Mouse (Mus musculus) embryo, embryonic 11.5 days (tissue): ENCODE results near the gene Taf7l.
A peak's percentile ranks its signal among the peaks of the same experiment; 100 is the strongest.

Source experiments
- DNase-seq: peaks from one replicate; pipeline ENCODE4 v3.0.0-alpha.2; 2012; ENCODE audit warnings: low read depth, low spot score

Taf7l gene

GRCm38 (mm10) chrX:134476290-134476689 is at the start of gene Taf7l:
TSS of gene Taf7l (minus strand) at chrX:134476490.
- DNase-seq = no peak

GRCm38 (mm10) chrX:134525260-134525659 is 49.0 kb upstream of the Taf7l start:
- DNase-seq = no peak

- DNase-seq = no peak
Measured at GRCm38 (mm10) chrX:134523772-134524171, 47.5 kb upstream of the Taf7l start.

GRCm38 (mm10) chrX:134509473-134509872 is 33.2 kb upstream of the Taf7l start:
- DNase-seq = no peak

- no peak for DNase-seq
Measured at GRCm38 (mm10) chrX:134507977-134508376, 31.7 kb upstream of the Taf7l start.

- DNase-seq = no peak
Measured at GRCm38 (mm10) chrX:134500651-134501050, 24.4 kb upstream of the Taf7l start.

- DNase-seq = no peak
Measured at GRCm38 (mm10) chrX:134481720-134482119, 5.4 kb upstream of the Taf7l start.

GRCm38 (mm10) chrX:134474988-134475710 is 1.1 kb downstream of the Taf7l start:
- peak; percentile 4 for DNase-seq

- DNase-seq = no peak
Measured at GRCm38 (mm10) chrX:134427307-134427706, 49.0 kb downstream of the Taf7l start.

- no peak for DNase-seq
Measured at GRCm38 (mm10) chrX:134426819-134427218, 49.5 kb downstream of the Taf7l start.

GRCm38 (mm10) chrX:134425798-134426197 is 50.5 kb downstream of the Taf7l start:
- DNase-seq = no peak

- DNase-seq = no peak
Measured at GRCm38 (mm10) chrX:134424263-134424662, 52.0 kb downstream of the Taf7l start.

GRCm38 (mm10) chrX:134420097-134420496 is 56.2 kb downstream of the Taf7l start:
- DNase-seq = no peak

- no peak for DNase-seq
Measured at GRCm38 (mm10) chrX:134412096-134412495, 64.2 kb downstream of the Taf7l start.
